Mouse (Mus musculus) skeletal muscle tissue, adult 2 months (tissue): Measurements from ENCODE around the gene Klf4.

Experiments
- DNase-seq: peaks from one replicate; pipeline ENCODE4 v3.0.0-alpha.2; 2012; ENCODE audit warnings: low read depth, low spot score

Gene Klf4

DNA sequence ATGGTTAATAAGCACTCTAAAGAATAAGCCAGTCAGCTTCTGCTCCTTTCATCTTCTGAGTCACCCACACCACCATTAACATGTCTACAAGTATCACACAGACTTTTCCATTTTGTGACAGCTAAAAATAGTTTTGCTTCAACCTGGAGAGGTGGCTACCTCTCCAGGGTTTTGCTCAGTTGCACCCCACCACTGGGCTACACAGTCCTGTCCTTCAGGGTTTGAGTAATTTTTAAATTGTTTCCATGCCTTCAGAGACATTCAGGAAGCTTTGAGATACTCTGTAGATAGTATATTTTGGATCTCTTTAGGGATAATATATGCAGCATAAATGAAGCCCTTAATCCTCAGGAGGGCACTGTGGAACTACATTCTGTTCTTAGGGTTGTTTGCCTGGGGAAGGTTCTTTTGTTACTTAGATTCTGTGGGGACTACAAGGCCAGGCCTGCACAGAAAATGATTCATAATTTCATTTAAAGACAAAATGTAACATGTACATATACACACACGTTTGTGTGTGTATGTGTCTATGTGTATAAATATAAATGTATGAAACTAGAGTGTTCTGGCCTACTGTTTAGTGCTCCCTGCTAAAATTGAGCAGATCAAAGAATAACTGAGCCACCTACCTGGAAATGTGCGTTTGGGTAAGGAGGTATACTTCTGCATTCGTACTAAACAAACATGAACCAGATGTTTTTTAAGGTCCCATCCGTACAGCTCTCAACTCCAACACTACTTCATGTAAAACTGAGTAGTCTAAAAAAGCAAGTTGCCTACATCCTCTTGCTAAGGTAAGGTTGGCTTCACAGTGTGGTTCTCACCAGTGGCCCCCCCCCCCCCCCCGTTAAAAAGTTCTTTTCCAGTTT is 5.8 kb downstream of the Klf4 start:
- DNase-seq: no peak

DNA sequence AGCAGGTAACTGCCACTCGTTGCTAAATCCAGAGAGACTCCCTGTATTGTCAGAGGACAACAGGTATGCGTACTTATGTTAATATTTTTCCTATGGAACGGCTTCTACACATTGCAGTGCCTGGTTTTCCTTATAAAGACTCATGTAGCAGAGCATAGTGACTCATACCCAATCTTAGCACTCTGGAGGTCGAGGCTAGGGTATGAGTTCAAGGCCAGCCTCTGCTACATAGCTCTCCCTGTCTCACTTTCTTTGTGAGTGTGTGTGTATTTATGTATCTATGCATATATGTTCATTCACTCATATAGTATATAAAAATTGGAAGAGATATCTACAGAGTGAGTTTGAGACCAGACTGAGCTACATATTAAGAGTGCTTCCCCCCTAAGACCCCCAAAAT is 8.3 kb downstream of the Klf4 start:
- DNase-seq: no peak

DNA sequence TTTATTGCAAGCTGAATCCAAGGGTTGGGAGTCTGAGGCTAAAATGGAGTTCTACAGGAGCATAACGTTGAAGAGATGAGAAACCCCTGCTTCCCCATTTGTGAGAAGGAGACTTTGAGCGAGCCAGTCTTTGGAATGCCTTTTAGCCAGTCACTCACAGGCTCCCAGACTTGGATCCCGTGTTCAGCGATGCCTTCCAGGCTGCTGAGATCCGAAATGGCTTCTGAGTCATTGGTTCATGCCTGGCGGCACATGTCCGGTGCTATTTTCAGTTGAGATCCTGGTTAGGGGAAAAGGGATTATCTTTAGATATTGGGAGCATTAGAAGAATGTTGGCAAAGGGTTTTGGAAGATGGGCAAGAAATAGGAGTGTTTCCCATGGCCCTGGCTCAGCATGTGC is 14.8 kb downstream of the Klf4 start:
- DNase-seq: no peak

DNA sequence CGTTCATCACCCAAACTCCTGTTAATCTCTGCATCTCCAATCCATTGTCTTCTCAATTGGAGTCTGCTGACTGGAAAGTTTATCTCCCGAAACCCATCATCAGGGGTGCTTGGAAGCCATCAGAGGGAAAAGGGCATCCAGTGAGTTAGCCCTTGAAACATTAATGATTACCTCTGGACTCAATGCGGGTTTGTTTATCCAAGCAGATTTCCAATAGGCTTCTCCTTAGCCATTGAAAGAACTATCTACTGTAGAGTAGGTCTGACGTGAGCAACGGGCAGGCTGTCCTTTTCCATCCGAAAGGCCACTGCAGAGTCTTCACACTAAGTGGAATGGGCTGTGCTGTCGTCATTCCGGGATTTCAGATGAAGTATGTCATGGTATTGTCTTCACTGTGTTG is 16.2 kb downstream of the Klf4 start:
- no peak for DNase-seq

DNA sequence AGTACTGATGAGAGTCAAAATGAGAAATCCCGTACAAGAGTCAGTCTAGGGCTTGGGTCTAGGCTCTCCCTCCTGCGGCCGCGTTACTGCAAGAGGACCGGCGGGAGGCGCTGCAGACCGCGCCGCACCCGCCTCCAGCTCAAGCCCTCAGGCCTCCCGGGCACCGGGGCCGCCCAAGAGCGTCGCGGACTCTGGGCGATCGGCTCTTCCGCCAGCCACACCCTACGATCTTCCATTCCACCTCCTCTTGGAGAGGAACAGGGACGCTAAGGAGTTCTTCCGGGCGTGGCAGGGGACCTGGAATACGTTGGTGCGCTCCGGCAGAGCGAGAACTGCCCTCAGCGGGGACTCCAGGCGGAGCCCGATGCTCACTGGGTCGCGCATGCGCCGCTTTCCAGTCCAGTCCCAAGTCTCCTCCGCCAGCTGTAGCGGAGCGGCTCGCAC is 17.5 kb downstream of the Klf4 start:
- DNase-seq: peak; percentile 73

DNA sequence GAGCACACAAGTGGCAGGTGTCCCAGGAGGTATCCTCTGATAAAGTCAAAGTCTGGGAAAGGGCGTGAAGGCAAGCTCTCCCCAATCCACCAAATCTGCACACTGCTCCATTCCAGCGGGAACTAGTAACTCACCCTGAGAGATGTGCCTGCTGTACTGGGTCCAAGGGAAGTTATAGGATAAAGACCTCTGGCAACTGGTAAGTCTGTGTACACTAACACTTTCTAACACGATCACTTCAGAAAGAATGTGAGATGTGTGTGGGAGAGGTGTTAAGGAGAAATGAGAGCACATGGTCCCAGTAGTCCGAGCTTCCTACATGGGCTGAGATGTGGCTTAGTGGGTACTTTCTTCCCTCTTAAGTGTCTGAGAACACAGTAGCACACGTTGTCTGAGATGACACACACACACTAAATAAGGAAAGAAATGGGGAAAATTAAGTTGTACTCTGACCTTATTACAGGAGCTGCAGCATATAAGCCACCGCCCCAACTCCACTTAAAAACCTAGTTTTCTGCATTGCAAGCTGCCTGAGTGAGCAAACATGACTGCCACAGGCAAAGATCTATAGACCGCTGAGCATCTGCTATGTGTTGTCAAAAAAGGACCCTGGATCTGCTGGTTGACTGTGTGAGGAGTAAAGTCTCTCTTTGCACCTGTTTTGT is 18.5 kb downstream of the Klf4 start:
- no peak for DNase-seq

DNA sequence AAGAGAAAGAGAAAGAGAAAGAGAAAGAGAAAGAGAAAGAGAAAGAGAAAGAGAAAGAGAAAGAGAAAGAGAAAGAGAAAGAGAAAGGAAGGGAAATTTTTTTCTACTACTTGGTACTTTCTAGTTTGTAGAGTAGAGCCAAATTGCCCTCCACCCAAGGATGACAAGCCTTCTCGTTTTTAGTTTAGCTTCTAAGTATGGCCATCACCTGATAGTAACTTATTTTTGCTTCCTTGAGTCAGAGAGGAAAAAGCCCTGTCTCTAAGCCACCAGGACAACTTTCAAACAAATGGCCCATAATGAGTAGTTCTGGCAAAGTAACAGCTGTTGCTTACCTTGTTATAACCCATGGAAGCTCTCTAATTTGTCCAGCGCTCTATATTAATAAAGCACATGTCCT is 20.9 kb downstream of the Klf4 start:
- DNase-seq: no peak

DNA sequence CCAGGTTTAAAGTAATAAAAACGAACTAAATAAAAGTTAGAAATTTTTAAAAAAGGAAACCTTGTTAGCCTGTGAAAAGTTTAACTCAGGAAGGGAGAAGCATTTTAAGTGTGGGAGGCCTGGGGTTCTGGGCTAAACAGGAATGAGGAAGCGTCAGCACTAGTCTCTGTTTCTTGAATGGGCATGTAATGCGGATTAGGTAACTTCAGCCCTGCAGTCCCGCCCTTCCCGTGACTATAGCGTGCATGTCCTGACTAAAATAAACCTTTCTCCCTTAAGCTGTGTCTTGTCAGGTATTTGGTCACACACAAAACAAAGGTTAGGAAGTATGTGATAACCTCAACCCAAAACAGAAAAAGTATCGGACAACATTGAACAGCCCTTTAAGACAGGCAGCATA is 23.6 kb downstream of the Klf4 start:
- no peak for DNase-seq

DNA sequence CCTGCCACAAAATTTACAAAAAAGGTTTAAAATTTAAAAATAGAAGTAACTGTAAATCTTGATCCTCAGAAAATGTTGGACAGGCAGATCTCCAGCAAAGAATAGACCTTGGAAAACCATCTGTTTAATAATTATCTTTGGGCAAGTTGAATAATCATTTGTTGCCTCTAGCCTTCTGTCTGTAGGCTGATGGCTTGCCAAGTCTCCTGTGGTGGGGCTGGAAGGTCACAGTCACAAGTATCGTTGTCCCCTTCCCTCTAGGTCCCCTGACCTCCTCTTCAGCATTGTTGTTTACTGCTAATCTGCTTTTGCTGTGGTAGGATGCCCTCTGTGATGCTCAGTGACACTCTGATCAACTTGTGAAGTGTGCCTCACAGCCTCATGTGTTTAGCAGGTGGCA is 33.6 kb downstream of the Klf4 start:
- DNase-seq: no peak

DNA sequence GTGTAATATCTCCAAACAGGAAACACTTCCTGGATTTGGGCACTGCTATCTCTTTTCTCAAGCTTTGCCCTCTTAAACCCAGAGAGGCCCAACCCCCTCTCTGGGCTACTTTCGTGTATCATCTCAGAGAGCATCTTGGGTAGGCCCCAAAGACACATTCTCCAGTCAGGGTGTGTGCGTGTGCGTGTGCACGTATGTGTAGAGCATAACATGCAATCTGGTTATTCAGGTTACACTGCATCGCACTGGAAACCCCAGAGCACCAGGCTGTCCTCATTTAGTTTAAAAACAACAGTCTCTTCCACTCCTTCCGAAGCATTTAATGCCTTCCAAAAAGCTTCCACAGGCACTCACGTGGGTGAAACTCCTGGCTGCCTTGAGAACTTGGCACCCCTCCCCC is 35.9 kb downstream of the Klf4 start:
- no peak for DNase-seq

DNA sequence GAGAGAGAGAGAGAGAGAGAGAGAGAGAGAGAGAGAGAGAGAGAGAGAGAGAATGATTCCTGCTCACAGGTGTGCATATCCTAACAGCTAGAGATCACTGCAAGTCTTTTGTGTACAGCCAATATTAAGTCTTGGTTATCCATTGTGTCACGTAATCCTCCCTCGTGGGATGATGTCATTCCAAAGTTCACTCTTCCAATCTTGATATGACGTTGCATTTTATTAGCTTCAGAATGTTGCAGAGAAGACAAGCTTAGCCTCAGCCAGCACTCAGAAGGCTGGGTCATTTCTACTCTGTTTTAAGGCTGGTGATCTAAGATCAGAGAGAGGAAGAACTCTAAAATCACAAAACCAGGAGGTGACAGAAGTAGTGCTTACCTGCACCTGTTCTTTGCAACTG is 39.0 kb downstream of the Klf4 start:
- no peak for DNase-seq

DNA sequence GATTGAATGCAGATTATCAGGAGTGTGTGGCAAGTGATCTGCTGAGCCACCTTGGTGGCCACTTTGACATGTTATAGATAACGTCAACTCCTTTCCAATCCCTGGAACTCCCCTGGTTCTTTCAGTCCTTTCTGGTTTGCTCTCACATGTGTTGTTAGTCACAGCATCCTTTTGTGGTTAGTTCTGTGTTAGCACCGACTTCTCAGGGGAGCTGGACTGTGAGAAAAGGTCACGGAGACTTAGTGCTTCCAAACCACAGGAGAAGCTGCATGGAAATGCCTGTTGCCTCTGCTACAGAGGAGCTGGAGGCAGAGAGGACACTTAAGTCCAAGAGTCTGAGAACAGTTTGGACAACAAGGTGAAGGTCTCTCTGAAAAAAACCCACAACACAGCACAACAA is 42.9 kb downstream of the Klf4 start:
- DNase-seq: no peak

DNA sequence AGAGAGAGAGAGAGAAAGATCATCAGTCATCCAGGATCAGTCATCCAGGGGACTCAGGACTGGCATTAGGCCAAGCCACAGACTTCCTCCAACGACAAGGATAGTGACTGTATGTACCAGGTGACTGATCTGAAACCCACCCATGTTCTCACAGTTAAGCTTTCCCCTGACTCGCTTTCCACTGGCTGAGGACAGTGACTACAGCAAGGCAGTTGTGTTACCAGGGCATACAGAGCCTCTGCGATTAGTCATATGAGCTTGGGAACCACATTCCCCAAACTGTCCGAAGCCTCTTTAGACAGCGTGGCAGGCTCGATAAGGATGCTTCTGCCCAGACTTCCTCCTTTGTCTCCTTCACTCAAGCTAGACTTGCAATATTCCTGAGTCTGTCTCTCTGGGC is 43.7 kb downstream of the Klf4 start:
- DNase-seq: no peak

DNA sequence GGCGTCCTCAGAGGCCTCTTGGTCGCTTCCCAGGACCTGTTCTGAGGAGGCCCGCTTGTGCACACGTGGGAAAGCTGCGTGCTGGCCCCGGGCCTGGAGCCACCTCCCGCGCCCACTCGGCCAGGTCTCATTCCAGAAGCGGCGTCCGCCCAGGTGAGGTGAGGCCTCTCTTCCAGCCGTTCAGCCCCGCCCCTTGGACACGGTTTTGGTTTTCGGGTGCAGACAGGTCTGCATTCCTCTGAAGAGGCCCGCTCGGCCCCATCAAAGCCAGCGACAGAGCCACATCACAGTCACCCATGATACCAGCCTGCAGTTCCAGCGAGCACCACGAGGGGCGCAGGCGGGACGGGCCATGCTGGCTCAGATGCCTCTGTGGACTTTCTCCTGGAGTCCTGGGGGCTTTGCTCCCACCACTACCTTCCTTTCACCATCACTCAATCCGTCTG is 51.9 kb downstream of the Klf4 start:
- no peak for DNase-seq

DNA sequence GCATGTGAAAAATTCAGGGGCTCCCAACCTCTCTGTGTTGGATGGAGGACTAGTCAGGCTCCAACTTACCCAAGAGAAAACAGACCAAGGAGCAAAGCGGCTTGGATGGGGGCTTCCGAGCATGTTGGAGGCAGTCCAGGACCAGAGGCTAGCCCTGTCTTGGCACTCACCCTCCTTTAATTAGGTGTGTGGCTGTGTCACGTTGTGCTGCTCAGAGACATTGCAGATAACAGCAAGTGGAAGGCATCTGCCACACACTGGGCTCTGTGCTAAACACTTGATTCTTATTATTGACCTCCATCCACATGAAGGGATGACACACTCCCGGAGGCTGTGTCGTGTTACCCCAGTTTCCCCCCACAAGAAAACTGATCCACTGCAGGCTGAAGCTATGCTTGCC is 53.9 kb downstream of the Klf4 start:
- DNase-seq: no peak

DNA sequence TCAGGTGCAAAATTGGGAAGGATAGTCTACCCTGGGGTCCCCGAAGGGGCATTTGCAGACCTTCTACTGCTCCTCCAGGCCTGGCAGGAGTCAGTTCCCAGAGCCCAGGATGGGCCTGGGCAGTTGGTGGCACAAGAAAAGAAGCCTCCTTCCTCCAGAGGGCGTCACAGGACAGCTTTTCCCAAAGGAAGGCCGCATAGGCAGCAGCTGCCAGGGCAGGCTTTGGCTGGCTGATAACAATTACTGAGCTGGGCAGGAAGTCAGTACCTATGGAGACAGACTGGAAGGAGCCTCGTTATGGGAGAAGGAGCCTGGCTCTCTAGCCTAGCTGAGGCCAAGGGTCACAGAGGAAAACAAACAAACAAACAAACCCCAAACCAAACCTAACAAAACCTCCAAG is 54.3 kb downstream of the Klf4 start:
- DNase-seq: no peak

DNA sequence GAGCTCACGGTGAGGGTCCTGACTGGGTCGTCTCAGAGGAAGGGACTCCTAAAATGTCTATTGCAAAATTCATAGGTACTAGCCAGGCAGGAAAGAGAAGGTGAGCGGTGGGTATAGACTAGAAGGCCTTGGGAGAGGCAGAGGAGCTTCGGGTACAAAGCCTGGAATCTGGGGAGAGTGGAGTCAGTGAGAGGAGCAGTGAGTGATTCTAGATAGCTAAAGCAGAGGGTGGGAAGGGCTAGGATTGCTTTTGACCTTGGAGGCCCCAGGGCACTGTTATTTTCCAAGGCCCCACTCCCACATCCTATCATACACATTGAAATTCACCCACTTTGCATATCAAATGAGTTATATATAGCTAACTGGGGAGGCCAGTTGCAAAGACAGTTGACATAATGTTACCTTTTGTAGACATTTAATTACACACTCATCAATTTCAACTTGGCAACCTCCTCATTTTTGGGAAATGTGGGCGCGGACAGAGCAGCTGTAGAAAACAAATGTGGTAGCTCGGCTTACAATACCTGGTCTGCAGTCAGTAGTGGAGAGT is 55.0 kb downstream of the Klf4 start:
- no peak for DNase-seq
